Mouse (Mus musculus) heart, postnatal 0 days (tissue): ENCODE measurements around the gene Krt24. TPM values are rescaled to one million over a fixed set of nuclear protein-coding genes. Genes with fewer than 3 reads are reported as not detected.
A peak's percentile ranks its signal among the peaks of the same experiment; 100 is the strongest.
"Not testable (repeated sequence)": the region's sequence is repeated elsewhere in the genome, so short reads cannot be mapped to it uniquely, and the experiment has no call there.

ENCODE experiments used
- ATAC-seq: fragments of 200-750 bp; cut with Nextera tagmentation; 2 replicates; pipeline ENCODE4 v1.8.0; 2017; ENCODE audit warnings: low read depth, moderate number of reproducible peaks, moderate library complexity; ENCODE audit not compliant: insufficient read depth
- DNase-seq: peaks from one replicate; pipeline ENCODE4 v3.0.0-alpha.2; 2016; ENCODE audit warnings: low spot score
- H3K27ac ChIP-seq: fragments of 300-500 bp; sonication (generic); 2 replicates; pipeline ENCODE4 v1.5.1; 2014; ENCODE audit warnings: low read depth, mild to moderate bottlenecking
- H3K27me3 ChIP-seq: fragments of 300-500 bp; sonication (generic); 2 replicates; pipeline ENCODE4 v1.6.1; 2014; ENCODE audit warnings: low read length, mixed read lengths; ENCODE audit not compliant: control insufficient read depth, insufficient read depth
- H3K36me3 ChIP-seq: fragments of 300-500 bp; sonication (generic); replicated peaks from 2 replicates; pipeline ENCODE4 v1.6.1; 2014; ENCODE audit warnings: low read length, mixed read lengths; ENCODE audit not compliant: control insufficient read depth, insufficient read depth
- H3K4me1 ChIP-seq: fragments of 300-500 bp; sonication (generic); 2 replicates; pipeline ENCODE4 v1.6.1; 2014; ENCODE audit warnings: antibody characterized with exemption; ENCODE audit not compliant: control insufficient read depth, insufficient read depth
- H3K4me2 ChIP-seq: fragments of 300-500 bp; sonication (generic); 2 replicates; pipeline ENCODE4 v1.6.1; 2014; ENCODE audit warnings: low read depth, mild to moderate bottlenecking, low read length, moderate library complexity
- H3K4me3 ChIP-seq: fragments of 300-500 bp; sonication (generic); 2 replicates; pipeline ENCODE4 v1.5.1; 2014; ENCODE audit warnings: low read depth, low read length
- H3K9ac ChIP-seq: fragments of 300-500 bp; sonication (generic); replicated peaks from 2 replicates; pipeline ENCODE4 v1.6.1; 2014; ENCODE audit warnings: low read depth, low read length, mixed read lengths
- H3K9me3 ChIP-seq: fragments of 300-500 bp; sonication (generic); replicated peaks from 2 replicates; pipeline ENCODE4 v1.6.1; 2016; ENCODE audit warnings: low read length; ENCODE audit not compliant: control insufficient read depth
- CTCF ChIP-seq: IDR thresholded peaks from 2 replicates; pipeline ENCODE4 v1.5.1; 2016; ENCODE audit warnings: antibody characterized with exemption, control low read depth, low read depth
- EP300 ChIP-seq: IDR thresholded peaks from 2 replicates; pipeline ENCODE4 v1.6.1; 2016; ENCODE audit warnings: antibody characterized with exemption, low read depth
- WGBS: fragments of 180-500 bp; shearing (Covaris S2); extraction: QIAGEN DNeasy Blood & Tissue Kit; methylation state at CpG from one replicate; pipeline ENCODE4 v1.1.7; 2014; 5-methylcytosine and 5-hydroxymethylcytosine counted together
- polyA plus RNA-seq: library from polyadenylated mRNA; unstranded; fragments of >200 nt; fragmentation: Nextera tagmentation; extraction: Ambion mirVana; gene quantifications from 2 replicates; pipeline ENCODE4 v1.2.1, GENCODE M21; 2015
- total RNA-seq: library from RNA; depleted of rRNA; stranded (reverse); fragments of >200 nt; gene quantifications from 2 replicates; pipeline ENCODE4 v1.2.3, GENCODE M21; 2014; ENCODE audit warnings: low replicate concordance

The Krt24 gene
- total and polyA plus RNA-seq, 2 experiments from 2014 or later = not detected

GRCm38 (mm10) chr11:99253893-99254292 lies 31.2 kb downstream of the Krt24 start:
- H3K4me2 ChIP-seq = no peak overlapping the region
- 56% methylated on average over 2 of the region's 2 CpGs for WGBS
- H3K9me3 ChIP-seq = no peaks in the 10 kb centered on the region
- no peaks in the 10 kb centered on the region for H3K36me3 ChIP-seq
- H3K27me3 ChIP-seq = no peaks in the 10 kb centered on the region
- no peak overlapping the region for H3K4me3 ChIP-seq
- H3K27ac ChIP-seq = no peak overlapping the region
- no peak for DNase-seq
- no peaks in the 10 kb centered on the region for H3K4me1 ChIP-seq
- TF ChIP-seq EP300 = no peak
- no peak for TF ChIP-seq CTCF
- ATAC-seq = no peak
- no peak overlapping the region for H3K9ac ChIP-seq

GRCm38 (mm10) chr11:99252671-99253070 lies 32.4 kb downstream of the Krt24 start:
- no peak overlapping the region for H3K4me2 ChIP-seq
- WGBS = 62% methylated on average over 8 of the region's 8 CpGs
- H3K4me3 ChIP-seq = no peak overlapping the region
- no peaks in the 10 kb centered on the region for H3K36me3 ChIP-seq
- H3K9ac ChIP-seq = no peak overlapping the region
- H3K4me1 ChIP-seq = no peaks in the 10 kb centered on the region
- TF ChIP-seq EP300 = no peak
- no peak for TF ChIP-seq CTCF
- no peak overlapping the region for H3K27ac ChIP-seq
- H3K9me3 ChIP-seq = no peaks in the 10 kb centered on the region
- DNase-seq (no peak), ATAC-seq (no peak)
- H3K27me3 ChIP-seq = no peaks in the 10 kb centered on the region

DNA sequence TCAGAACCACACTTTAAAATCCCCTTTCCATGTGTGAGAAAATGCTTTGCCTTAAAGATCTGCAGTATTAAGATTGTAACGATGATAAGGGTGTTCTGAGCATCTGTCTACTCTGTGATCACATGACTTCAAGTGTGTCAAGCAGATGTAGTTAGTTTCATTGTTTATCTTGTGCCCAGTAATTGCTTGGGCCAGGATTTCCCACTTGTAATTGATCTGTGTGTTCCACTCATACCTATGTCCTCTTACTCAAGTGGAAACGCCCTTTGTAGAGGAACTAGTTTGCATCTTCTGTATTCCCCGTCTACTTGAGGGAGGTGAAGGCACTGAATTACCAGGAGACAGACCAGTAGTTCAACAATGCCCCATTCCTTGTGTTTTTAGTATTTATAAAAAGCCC lies 34.4 kb downstream of the Krt24 start:
- Histone ChIP-seq H3K9me3 (no peaks in the 10 kb centered on the region), H3K4me2 (no peak overlapping the region), H3K4me1 (no peaks in the 10 kb centered on the region), H3K9ac (no peak overlapping the region), H3K27ac (no peak overlapping the region), H3K36me3 (no peaks in the 10 kb centered on the region), H3K27me3 (no peaks in the 10 kb centered on the region), H3K4me3 (no peak overlapping the region)
- ATAC-seq (no peak), DNase-seq (no peak)
- TF ChIP-seq EP300 (no peak), CTCF (no peak)
- WGBS = 55% methylated on average over 3 of the region's 3 CpGs

DNA sequence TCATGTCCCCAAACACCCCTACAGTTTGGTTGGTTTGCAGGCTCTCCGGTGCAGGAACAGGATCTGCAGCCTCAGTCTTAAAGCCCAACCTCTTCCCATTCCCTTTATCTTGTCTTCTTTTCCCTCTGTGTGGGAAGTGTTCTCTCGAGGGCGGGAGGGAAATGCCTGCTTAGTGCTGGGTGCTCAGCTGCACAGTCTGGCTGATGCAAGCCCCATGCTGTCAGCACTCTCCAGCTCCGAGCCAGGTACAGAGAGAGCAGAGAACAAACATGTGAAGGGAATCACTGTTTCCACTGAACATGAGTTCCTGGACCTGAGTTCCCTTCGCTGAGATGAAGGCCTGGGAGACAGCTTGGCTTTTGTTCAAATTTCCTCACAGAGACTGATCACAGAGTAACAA lies 34.8 kb downstream of the Krt24 start:
- Histone ChIP-seq H3K4me2 (no peak overlapping the region), H3K36me3 (no peaks in the 10 kb centered on the region), H3K9ac (no peak overlapping the region), H3K27me3 (no peaks in the 10 kb centered on the region), H3K27ac (no peak overlapping the region), H3K4me1 (no peaks in the 10 kb centered on the region), H3K9me3 (no peaks in the 10 kb centered on the region), H3K4me3 (no peak overlapping the region)
- DNase-seq = no peak
- 25% methylated on average over 5 of the region's 5 CpGs for WGBS
- ATAC-seq = no peak
- TF ChIP-seq CTCF (no peak), EP300 (no peak)

GRCm38 (mm10) chr11:99249115-99249514 lies 35.9 kb downstream of the Krt24 start:
- 52% methylated on average over 4 of the region's 4 CpGs for WGBS
- Histone ChIP-seq H3K27ac (no peak overlapping the region), H3K9me3 (no peaks in the 10 kb centered on the region), H3K4me3 (no peak overlapping the region), H3K4me2 (no peak overlapping the region), H3K36me3 (no peaks in the 10 kb centered on the region), H3K9ac (no peak overlapping the region), H3K4me1 (no peaks in the 10 kb centered on the region), H3K27me3 (no peaks in the 10 kb centered on the region)
- no peak for ATAC-seq
- no peak for TF ChIP-seq EP300
- TF ChIP-seq CTCF = peak; percentile 41; the same call in 1 of the 2 replicates
- DNase-seq = no peak

DNA sequence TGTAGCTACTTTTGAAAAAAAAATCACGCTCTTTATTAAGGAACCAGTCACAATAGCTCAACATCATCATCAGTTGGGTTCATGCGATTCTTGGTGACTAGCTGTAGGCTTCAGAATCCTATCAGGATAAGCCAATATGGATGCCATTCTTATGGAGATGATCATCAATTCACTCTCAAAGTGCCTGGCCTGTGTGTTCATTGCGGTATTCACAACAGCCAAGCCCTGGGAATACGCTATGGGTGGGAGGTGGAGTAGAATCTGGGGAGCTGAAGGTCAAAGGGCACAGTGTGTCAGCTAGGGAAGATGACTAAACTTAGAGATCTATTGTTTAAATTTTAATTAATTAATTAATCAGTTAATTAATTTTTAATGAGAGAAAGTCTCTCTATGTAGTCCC lies 37.1 kb downstream of the Krt24 start:
- H3K4me2 ChIP-seq = no peak overlapping the region
- ATAC-seq = no peak
- TF ChIP-seq CTCF (no peak), EP300 (no peak)
- H3K9ac ChIP-seq = no peak overlapping the region
- H3K9me3 ChIP-seq = no peaks in the 10 kb centered on the region
- H3K36me3 ChIP-seq = no peaks in the 10 kb centered on the region
- no peaks in the 10 kb centered on the region for H3K27me3 ChIP-seq
- H3K4me1 ChIP-seq = peaks cover 3% of the 10 kb centered on the region; the same call in 1 of the 2 replicates
- H3K4me3 ChIP-seq = no peak overlapping the region
- DNase-seq = no peak
- WGBS = 90% methylated on average over 4 of the region's 4 CpGs
- no peak overlapping the region for H3K27ac ChIP-seq

DNA sequence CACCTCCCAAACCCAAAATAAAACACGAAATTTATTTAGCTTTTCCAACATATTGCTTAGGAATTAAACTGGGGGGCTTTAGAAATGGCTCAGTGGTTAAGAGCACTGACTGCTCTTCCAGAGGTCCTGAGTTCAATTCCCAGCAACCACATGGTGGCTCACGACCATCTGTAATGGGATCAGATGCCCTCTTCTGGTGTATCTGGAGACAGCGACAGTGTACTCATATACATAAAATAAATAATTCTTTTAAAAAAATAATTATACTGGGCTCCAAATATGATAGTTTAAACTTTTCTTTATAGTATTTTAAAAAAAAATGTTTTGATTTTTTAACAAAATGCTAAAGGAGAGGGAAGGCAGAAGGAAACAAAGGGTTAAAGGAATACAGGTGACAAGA lies 40.5 kb downstream of the Krt24 start:
- not testable (repeated sequence) for H3K9me3 ChIP-seq, H3K27ac ChIP-seq, H3K4me1 ChIP-seq, H3K4me3 ChIP-seq, H3K27me3 ChIP-seq, ATAC-seq, H3K36me3 ChIP-seq, H3K9ac ChIP-seq, DNase-seq
- 52% methylated on average over 3 of the region's 3 CpGs for whole genome bisulfite sequencing
- H3K4me2 ChIP-seq = peak overlapping the region; percentile 69
